Mouse (Mus musculus) neural tube, embryonic 12.5 days (tissue): ENCODE results near the gene Senp5. TPM values are rescaled to one million over a fixed set of nuclear protein-coding genes. Genes with fewer than 3 reads are reported as not detected.

Experiments used
- ATAC-seq: fragments of 200-750 bp; cut with Nextera tagmentation; 2 replicates; pipeline ENCODE4 v1.8.0; 2017; ENCODE audit warnings: low read depth, mild to moderate bottlenecking, moderate TSS enrichment, moderate library complexity; ENCODE audit not compliant: low FRiP score
- H3K27ac ChIP-seq: fragments of 300-500 bp; sonication (generic); 2 replicates; pipeline ENCODE4 v1.5.1; 2016
- H3K27me3 ChIP-seq: fragments of 300-500 bp; sonication (generic); replicated peaks from 2 replicates; pipeline ENCODE4 v1.6.1; 2016; ENCODE audit warnings: mild to moderate bottlenecking
- H3K36me3 ChIP-seq: fragments of 300-500 bp; sonication (generic); 2 replicates; pipeline ENCODE4 v1.6.1; 2016; ENCODE audit warnings: mild to moderate bottlenecking
- H3K4me1 ChIP-seq: fragments of 300-500 bp; sonication (generic); 2 replicates; pipeline ENCODE4 v1.6.1; 2016
- H3K4me2 ChIP-seq: fragments of 300-500 bp; sonication (generic); replicated peaks from 2 replicates; pipeline ENCODE4 v1.6.1; 2016; ENCODE audit warnings: mild to moderate bottlenecking
- H3K4me3 ChIP-seq: fragments of 300-500 bp; sonication (generic); 2 replicates; pipeline ENCODE4 v1.5.1; 2016
- H3K9ac ChIP-seq: fragments of 300-500 bp; sonication (generic); 2 replicates; pipeline ENCODE4 v1.6.1; 2016; ENCODE audit warnings: mild to moderate bottlenecking
- H3K9me3 ChIP-seq: fragments of 300-500 bp; sonication (generic); 2 replicates; pipeline ENCODE4 v1.6.1; 2016; ENCODE audit warnings: mild to moderate bottlenecking
- WGBS: fragments of 180-500 bp; shearing (Covaris S2); methylation state at CpG from one replicate; pipeline ENCODE4 v1.1.7; 2016; 5-methylcytosine and 5-hydroxymethylcytosine counted together
- microRNA-seq: library from miRNA; unstranded; fragments of <30 nt; microRNA quantifications from one replicate; pipeline ENCODE4, GENCODE M21; 2017
- polyA plus RNA-seq: library from polyadenylated mRNA; unstranded; fragments of >200 nt; fragmentation: Nextera tagmentation; extraction: Ambion mirVana; gene quantifications from 2 replicates; pipeline ENCODE4 v1.2.1, GENCODE M21; 2016

Senp5 gene
- polyA plus RNA-seq, 1 experiment from 2014 or later, result 25.6 TPM

DNA sequence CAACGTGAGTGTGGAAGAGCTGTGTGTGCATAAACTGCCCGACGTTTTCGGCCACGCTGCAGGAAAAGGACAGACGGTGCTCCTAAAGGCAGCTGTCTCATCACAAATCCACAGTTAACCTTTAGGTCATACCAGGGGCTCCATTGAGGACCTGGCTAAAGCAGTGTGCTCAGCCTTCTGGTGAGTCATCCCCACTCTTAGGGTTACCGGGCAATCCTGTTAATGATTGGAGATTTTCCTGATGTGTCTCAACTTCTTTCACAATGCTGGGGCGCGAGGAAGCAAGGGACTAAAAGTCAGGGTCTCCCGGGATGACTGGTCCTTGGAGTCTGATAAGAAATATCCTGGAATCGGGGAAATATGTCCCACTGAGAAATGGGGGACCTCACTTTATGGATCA, 85.3 kb downstream of the Senp5 start:
- H3K4me2 ChIP-seq, result 0 out of 2 replicates have a peak overlapping the region, but pooled peaks have one; percentile 48
- H3K4me3 ChIP-seq, result no peak overlapping the region
- H3K9me3 ChIP-seq, result no peaks in the 10 kb centered on the region
- no peak overlapping the region for H3K9ac ChIP-seq
- no peaks in the 10 kb centered on the region for H3K4me1 ChIP-seq
- H3K27ac ChIP-seq, result no peak overlapping the region
- no peaks in the 10 kb centered on the region for H3K36me3 ChIP-seq
- ATAC-seq, result no peak
- H3K27me3 ChIP-seq, result no peaks in the 10 kb centered on the region
- WGBS, result 76% methylated on average over 11 of the region's 11 CpGs

DNA sequence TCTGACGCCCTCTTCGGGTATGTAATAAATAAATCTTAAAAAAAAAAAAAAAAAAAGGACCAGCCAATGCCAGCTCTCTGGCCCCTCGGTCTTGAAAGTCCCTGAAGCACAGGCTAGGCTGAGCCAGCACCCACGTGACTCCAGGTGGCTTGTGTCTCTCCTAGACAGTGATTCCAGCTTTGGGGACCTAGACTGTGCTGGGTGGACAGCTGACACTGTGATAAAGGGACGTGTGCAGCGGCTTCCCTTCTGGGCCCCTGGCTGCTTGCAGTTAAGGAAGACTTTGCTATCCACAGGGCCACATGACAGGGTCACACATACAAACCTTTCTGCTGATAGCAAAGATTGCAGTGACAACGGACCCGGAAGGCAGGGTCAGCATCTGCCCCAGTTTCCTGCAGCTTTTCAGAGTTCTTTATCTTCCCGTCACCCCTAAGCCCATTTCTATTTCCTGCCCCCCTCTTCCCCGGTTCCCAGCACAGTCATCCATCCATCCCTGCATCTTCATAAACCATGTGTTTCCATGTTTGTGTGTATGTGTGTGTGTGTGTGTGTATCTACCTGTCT, 92.7 kb downstream of the Senp5 start:
- Histone ChIP-seq H3K27ac (no peak overlapping the region), H3K4me1 (peaks cover 5% of the 10 kb centered on the region), H3K4me3 (no peak overlapping the region), H3K27me3 (no peaks in the 10 kb centered on the region), H3K4me2 (no peak overlapping the region), H3K9me3 (no peaks in the 10 kb centered on the region), H3K9ac (no peak overlapping the region), H3K36me3 (no peaks in the 10 kb centered on the region)
- ATAC-seq, result no peak
- WGBS, result 77% methylated on average over 10 of the region's 10 CpGs

Small RNAs within 50 kb of the gene (microRNA-seq; reads per million reads assigned to microRNA genes)
- not detected for gene Gm26269

Other genes with a start within 250 kb of the Senp5 start
- gene Meltf, start 124.5 kb downstream of the Senp5 start, polyA plus RNA-seq, result 0.15 and 0.20 TPM in 2 replicates
- 2.8 and 4.0 TPM in 2 replicates for gene Pigz, start 69.4 kb downstream of the Senp5 start, polyA plus RNA-seq
- 80.5 and 85.5 TPM in 2 replicates for gene 0610012G03Rik, start 54.8 kb downstream of the Senp5 start, polyA plus RNA-seq
- gene Ncbp2, start 54.8 kb downstream of the Senp5 start, polyA plus RNA-seq, result 118 and 124 TPM in 2 replicates
- gene Pak2, start 76.1 kb upstream of the Senp5 start, polyA plus RNA-seq, result 43.3 and 45.4 TPM in 2 replicates
- gene Pigx, start 96.5 kb upstream of the Senp5 start, polyA plus RNA-seq, result 121 and 136 TPM in 2 replicates
- 43.5 and 45.7 TPM in 2 replicates for gene Cep19, start 96.5 kb upstream of the Senp5 start, polyA plus RNA-seq
- gene Nrros, start 162.3 kb upstream of the Senp5 start, polyA plus RNA-seq, result 6.7 and 9.0 TPM in 2 replicates
- not detected in 2 replicates for gene Bex6, start 176.5 kb upstream of the Senp5 start, polyA plus RNA-seq
- gene Fbxo45, start 243.9 kb upstream of the Senp5 start, polyA plus RNA-seq, result 28.1 and 31.0 TPM in 2 replicates
- 16.2 and 16.3 TPM in 2 replicates for gene Wdr53, start 243.9 kb upstream of the Senp5 start, polyA plus RNA-seq